Mouse (Mus musculus) left cerebral cortex, postnatal 10 days (tissue): ENCODE results near the gene Antxr1. TPM values are rescaled to one million over a fixed set of nuclear protein-coding genes. Genes with fewer than 3 reads are reported as not detected.

Source experiments
- DNase-seq, 2 experiments: peaks; one replicate each; pipeline ENCODE4 v3.0.0; 2021 to 2022; ENCODE audit warnings: low spot score in 2 of 2, mixed read lengths in 1 of 2; ENCODE audit errors: extremely low spot score in 1 of 2
- intact Hi-C: fragments of 180-260 bp; cut with DNase I; formaldehyde crosslinking; loops from one replicate; pipeline ENCODE4 v1.15.1; 2025
- total RNA-seq, 2 experiments: library from RNA; stranded (reverse); gene quantifications; 2 replicates each; pipeline ENCODE4 v1.2.3; 2021

The Antxr1 gene
- total RNA-seq, 2 experiments from 2014 or later, result 18.0 TPM

DNA sequence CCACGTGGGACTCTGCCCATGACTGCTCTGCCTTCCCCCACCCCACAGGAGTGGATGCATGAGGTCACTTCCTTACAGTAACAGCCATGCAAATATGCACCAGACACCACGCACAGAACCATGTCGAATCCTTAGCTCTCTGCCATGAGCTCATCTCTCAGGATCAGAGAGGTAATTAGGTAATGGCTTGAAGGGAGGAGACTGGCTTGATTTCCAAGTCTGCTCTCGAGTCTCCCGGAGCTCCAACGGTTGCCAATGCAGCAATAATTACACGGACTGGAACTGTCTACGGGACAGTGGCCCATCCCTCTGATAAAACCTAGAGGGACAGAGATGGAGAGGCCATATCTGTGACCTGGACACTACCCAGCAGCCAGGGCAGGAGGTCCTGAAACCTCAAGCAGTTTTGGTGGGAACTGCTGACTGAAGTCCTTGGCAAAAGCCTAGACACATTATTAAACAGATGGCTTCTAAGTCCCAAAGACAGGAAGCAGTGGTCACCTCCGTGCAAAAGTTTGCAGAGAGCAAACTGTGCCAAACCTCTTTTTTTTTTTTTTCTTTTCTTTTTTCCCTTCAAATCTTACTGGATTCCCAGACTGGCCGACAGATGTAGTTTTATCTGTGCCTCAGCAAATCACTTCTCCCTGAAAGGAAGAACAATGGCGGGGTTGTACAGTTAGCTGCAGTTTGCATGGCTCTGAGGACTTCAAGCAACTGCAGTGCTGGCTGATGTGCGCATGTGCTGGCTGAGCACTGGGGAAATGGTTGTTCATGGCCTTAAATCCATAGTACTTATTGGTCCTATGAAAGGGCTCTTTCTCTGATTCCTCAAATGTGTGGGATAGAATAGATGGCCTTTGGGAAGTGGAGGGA is 174.0 kb downstream of the Antxr1 start:
- intact Hi-C loops, result no loop called here
- DNase-seq, result no peak

DNA sequence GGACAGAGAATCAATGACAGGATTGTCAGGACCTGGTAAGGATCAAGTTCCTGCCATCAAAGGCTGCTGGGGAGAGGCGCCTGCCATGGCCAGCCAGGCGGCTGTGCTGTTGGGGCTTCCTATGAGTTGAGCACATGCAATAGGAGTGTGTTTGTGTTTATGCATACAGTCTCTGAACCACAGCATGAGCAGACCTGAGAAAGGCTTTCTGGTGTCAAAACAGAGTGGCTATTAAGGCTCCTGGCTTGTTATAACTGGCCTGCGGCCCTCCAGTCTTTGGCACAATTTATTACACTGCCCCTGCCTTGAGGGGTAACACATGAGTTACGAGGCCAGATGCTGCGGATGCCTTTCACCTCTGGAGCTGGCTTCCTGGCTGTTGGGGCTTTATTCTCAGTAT is 175.4 kb downstream of the Antxr1 start:
- intact Hi-C loops, result no loop called here
- DNase-seq, result no peak

DNA sequence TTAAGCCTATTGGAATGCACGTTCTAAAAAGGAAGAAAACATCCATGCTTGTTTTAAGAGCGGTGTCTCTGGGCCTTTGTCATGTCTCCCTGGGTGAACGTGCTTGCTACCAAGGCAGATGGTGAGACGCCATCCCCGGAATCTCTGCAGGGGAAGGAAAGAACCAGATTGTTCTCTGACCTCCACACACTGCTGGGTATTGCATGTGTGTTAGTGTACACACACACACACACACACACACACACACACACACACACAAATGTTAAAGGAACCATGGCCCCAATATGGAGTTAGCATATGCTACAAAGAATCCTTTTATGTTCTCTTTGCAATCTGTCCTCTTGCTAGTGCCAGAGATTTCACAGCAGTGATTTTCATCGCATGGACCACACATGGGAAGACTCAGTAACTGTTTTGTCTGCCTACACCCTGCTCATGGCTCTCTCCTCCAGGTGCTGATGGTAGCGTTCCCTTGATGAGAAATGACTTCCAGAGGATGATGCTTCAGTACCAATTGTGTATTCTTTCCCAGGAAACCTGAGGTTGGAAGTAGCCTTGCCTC is 177.5 kb downstream of the Antxr1 start:
- DNase-seq, result no peak
- intact Hi-C loops, result no loop called here

DNA sequence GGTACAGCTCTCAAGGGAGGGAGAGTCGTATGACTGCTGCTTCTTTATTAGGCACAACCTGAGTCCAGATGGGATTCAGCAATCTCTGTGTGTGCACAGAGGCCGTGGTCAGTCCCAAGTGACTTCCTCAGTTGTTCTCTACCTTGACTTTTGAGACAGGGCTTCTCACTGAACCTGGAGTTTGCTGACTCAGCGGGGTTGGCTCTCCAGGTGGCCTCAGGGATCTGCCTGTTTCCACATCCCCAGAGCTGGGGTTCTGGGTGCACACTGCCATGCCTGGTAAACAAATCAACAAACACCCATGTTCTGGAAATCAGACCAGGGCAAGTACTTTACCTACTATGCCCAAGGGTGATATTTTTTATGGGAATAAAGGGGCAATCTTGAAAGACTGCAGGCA is 181.8 kb downstream of the Antxr1 start:
- intact Hi-C loops, result no loop called here
- DNase-seq, result no peak

- no peak for DNase-seq
- intact Hi-C loops, result no loop called here
Measured at GRCm38 (mm10) chr6:87153231-87153580, 182.4 kb downstream of the Antxr1 start.

- DNase-seq, result no peak
- intact Hi-C loops, result no loop called here
Measured at GRCm38 (mm10) chr6:87152461-87153230, 183.0 kb downstream of the Antxr1 start.

DNA sequence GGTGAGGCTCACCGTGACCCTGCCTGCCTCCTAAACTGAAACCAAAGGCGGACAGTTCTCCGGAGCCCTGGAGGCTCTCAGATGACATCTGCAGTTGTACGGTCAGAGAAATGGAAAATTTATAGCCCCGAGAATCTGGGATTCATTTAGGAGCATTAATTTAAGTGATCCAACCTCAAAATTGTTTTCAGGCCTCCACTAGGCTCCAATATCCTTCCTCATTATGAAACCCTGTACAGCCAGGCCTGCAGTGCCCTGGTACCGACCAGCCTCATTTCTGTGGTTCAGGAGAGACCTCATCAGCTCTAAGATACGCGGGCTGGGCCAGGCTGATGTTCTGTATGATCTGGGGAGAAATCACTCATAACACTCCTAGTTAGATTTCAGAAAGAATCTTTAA is 184.2 kb downstream of the Antxr1 start:
- intact Hi-C loops, result no loop called here

GRCm38 (mm10) chr6:87150471-87150870 is 185.2 kb downstream of the Antxr1 start:
- no peak for DNase-seq
- intact Hi-C loops, result no loop called here

More for the DNA sequence above, 184.2 kb downstream of the Antxr1 start:
- no peak for DNase-seq

DNA sequence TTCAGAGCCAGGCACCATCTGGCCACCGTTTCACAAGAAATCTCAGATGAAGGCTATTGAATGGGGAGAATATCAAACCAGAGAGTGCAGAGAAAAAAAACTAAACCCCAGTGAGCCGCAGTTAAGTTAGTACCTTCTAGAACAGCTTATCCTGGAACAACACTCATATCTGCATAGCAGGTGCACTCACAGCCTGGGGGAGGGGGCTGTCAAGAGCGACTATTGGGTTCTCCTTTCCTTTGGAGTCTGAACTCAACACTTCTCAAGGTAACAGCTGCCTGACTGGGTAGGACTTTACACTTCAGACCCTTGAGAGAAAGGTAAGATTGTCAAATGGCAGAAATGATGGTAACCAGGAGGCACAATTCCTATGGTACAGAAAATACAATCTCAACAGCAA is 187.7 kb downstream of the Antxr1 start:
- intact Hi-C loops, result no loop called here
- no peak for DNase-seq

DNA sequence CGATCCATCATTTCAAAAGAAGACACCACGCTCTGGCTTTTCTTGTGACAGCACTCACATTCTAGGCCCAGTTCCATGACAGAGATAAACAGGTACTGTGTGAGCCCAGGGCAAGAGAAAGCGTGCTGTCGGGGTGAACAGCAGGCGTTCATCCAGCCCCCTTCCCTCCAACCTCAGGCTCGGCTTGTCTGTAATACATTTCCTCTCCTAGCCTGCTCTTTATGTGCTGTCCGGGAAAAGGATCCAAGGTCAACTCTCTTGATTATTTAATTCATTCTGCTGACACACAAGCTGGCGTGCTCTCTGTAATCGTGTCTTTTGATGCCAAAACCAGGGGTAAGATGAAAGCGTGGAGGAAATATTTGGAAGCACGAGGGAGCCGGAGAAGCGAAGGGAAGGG is 192.0 kb downstream of the Antxr1 start:
- intact Hi-C loops, result no loop called here

GRCm38 (mm10) chr6:87142239-87142638 is 193.4 kb downstream of the Antxr1 start:
- no peak for DNase-seq
- intact Hi-C loops, result no loop called here

More for the DNA sequence above, 192.0 kb downstream of the Antxr1 start:
- no peak for DNase-seq

DNA sequence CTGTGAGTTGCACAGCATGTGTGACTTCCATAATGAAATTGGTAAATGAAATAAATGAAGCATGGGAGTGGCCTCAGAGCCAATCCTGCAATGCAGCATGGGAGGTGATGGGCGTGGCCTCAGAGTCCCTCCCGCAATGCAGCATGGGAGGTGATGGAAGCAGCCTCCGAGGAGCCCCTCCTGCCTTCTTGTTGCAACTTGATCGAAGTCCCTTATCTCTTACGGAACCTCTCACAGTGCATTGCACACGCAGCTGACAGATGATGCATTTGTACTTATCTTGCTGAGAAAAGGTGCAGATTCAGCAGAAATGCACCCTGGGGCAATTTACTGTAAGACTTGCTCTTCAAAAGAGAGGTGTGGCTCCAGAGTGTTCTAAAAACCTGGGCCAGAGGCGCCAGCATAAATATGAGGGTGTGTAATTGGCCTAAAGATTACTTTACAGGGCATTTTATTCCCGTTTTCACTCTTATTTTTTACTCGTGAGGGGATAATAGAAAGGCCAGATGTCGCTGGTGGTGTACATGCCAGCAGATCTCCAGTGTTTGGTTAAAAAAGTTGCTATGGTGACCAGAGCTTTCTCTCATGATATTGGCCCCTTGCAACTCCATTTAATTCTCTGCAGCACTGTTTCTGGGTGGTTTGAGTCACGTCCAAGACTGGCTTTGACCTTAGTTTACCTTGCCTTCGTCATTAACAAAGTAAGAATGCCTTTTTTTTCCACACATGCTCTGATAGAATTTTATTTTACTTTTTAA is 195.6 kb downstream of the Antxr1 start:
- intact Hi-C loops, result no loop called here
- DNase-seq, result no peak

DNA sequence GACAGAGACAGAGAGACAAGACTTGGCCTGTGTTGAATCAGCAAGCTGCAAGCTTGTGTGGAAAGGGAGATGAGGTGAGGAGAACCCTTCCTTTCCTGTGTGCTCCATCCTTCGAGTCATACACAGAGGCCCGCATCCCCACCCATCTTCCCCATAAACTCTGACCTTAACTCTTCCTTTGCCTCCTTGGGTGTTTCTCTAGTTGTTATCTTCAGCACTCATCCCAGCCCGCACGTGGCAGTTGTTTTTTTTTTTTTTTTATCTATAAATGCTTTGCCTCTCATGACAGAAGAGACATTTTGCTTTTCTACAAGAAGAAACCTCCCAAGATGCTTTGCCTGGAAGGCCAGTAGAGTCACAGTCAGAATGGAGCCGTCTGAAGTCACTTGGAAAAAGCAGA is 197.1 kb downstream of the Antxr1 start:
- intact Hi-C loops, result no loop called here
- no peak for DNase-seq

- DNase-seq, result no peak
- intact Hi-C loops, result no loop called here
Measured at GRCm38 (mm10) chr6:87133966-87134546, 201.6 kb downstream of the Antxr1 start.

DNA sequence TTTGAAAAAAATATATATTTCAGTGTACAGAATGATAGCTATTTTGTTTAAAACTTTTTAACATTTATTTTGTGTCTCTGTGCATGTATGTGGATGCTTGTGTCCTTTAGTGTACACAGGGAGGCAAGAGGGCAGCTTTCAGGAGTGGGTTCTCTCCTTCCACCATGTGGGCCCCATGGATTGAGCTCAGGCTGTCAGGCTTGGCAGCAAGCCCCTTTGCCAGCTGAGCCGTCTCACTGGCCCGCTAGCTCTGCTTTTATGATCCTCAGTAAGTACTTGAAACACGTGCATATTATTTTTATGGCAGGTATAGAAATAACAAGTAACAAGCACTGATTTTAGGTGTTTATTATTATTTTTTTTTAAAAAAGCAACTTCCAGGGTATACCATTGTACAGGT is 202.1 kb downstream of the Antxr1 start:
- intact Hi-C loops, result no loop called here
- no peak for DNase-seq

- intact Hi-C loops, result no loop called here
- no peak for DNase-seq
Measured at GRCm38 (mm10) chr6:87131078-87131477, 204.5 kb downstream of the Antxr1 start.

- DNase-seq, result no peak
- intact Hi-C loops, result no loop called here
Measured at GRCm38 (mm10) chr6:87130628-87131027, 205.0 kb downstream of the Antxr1 start.

- DNase-seq, result no peak
- intact Hi-C loops, result no loop called here
Measured at GRCm38 (mm10) chr6:87129861-87130260, 205.8 kb downstream of the Antxr1 start.
